Mouse (Mus musculus): ENCODE measurements around the gene Chid1.

GRCm38 (mm10) chr7:141481498-141482401, 57.9 kb downstream of the Chid1 start:
- TF ChIP-seq EP300 (IDR thresholded peaks at IDR 0.05; ENCODE audit: low read depth) (no peak), CTCF (IDR thresholded peaks at IDR 0.05; ENCODE audit: low read depth) (peak; percentile 52)
